Mouse (Mus musculus): ENCODE measurements around the gene Tarsl2.

Gene Tarsl2

GRCm38 (mm10) chr7:65644643-65645351 lies at the start of gene Tarsl2:
Gene Tarsl2, plus strand, starts transcription at chr7:65644898.
- DNase-seq: peak; percentile 97 to 99

GRCm38 (mm10) chr7:65606124-65606523 lies 38.6 kb upstream of the Tarsl2 start:
- DNase-seq: no peak

- no peak for DNase-seq
Measured at GRCm38 (mm10) chr7:65607003-65607402, 37.7 kb upstream of the Tarsl2 start.

GRCm38 (mm10) chr7:65610171-65610570 lies 34.5 kb upstream of the Tarsl2 start:
- DNase-seq: peak; percentile 80 to 89

- no peak for DNase-seq
Measured at GRCm38 (mm10) chr7:65610673-65611072, 34.0 kb upstream of the Tarsl2 start.

GRCm38 (mm10) chr7:65611298-65611697 lies 33.4 kb upstream of the Tarsl2 start:
- DNase-seq: no peak

- DNase-seq: no peak
Measured at GRCm38 (mm10) chr7:65613723-65614122, 31.0 kb upstream of the Tarsl2 start.

GRCm38 (mm10) chr7:65618751-65619150 lies 25.9 kb upstream of the Tarsl2 start:
- no peak for DNase-seq

- no peak for DNase-seq
Measured at GRCm38 (mm10) chr7:65620746-65621145, 24.0 kb upstream of the Tarsl2 start.

- DNase-seq: no peak
Measured at GRCm38 (mm10) chr7:65623330-65623729, 21.4 kb upstream of the Tarsl2 start.

- DNase-seq: no peak
Measured at GRCm38 (mm10) chr7:65625528-65625927, 19.2 kb upstream of the Tarsl2 start.

- no peak for DNase-seq
Measured at GRCm38 (mm10) chr7:65629846-65630245, 14.9 kb upstream of the Tarsl2 start.

- DNase-seq: no peak
Measured at GRCm38 (mm10) chr7:65630661-65631060, 14.0 kb upstream of the Tarsl2 start.

GRCm38 (mm10) chr7:65635831-65636230 lies 8.9 kb upstream of the Tarsl2 start:
- DNase-seq: no peak

GRCm38 (mm10) chr7:65636356-65636880 lies 8.3 kb upstream of the Tarsl2 start:
- no peak for DNase-seq

GRCm38 (mm10) chr7:65638170-65638770 lies 6.4 kb upstream of the Tarsl2 start:
- peak; percentile 20 to 31 for DNase-seq

GRCm38 (mm10) chr7:65639821-65640382 lies 4.8 kb upstream of the Tarsl2 start:
- no peak for DNase-seq

GRCm38 (mm10) chr7:65640672-65641071 lies 4.0 kb upstream of the Tarsl2 start:
- no peak for DNase-seq

- peak in 1 of 2 experiments; percentile 35 for DNase-seq
Measured at GRCm38 (mm10) chr7:65642371-65643304, 2.1 kb upstream of the Tarsl2 start.

GRCm38 (mm10) chr7:65643861-65644421 lies 757 bp upstream of the Tarsl2 start:
- peak; percentile 11 to 12 for DNase-seq

GRCm38 (mm10) chr7:65645996-65646395 lies 1.3 kb downstream of the Tarsl2 start:
- DNase-seq: no peak

GRCm38 (mm10) chr7:65650662-65651061 lies 6.0 kb downstream of the Tarsl2 start:
- no peak for DNase-seq

Data from cerebellum, postnatal 25 days (tissue).